Mouse (Mus musculus) bone marrow, adult 2 months (tissue): ENCODE results near the gene Paf1.

Experiments used
- CTCF ChIP-seq: fragments of 200-500 bp; IDR thresholded peaks from 2 replicates; pipeline ENCODE4 v1.5.1; 2011; ENCODE audit warnings: low read length, control low read depth; ENCODE audit not compliant: control insufficient read depth, insufficient read depth
- POLR2A ChIP-seq: fragments of 200-500 bp; IDR thresholded peaks from 2 replicates; pipeline ENCODE4 v1.6.1; 2011; ENCODE audit warnings: low read depth, mild to moderate bottlenecking, control low read depth, low read length, borderline replicate concordance; ENCODE audit not compliant: control insufficient read depth

- no peak for TF ChIP-seq POLR2A
- TF ChIP-seq CTCF = no peak
Observed at GRCm38 (mm10) chr7:28418096-28418670, 25.4 kb downstream of the Paf1 start.
